Mouse (Mus musculus): ENCODE measurements around the gene Ppp1r37.
A peak's percentile ranks its signal among the peaks of the same experiment; 100 is the strongest.
"Not testable (repeated sequence)": the region's sequence is repeated elsewhere in the genome, so short reads cannot be mapped to it uniquely, and the experiment has no call there.

The Ppp1r37 gene

DNA sequence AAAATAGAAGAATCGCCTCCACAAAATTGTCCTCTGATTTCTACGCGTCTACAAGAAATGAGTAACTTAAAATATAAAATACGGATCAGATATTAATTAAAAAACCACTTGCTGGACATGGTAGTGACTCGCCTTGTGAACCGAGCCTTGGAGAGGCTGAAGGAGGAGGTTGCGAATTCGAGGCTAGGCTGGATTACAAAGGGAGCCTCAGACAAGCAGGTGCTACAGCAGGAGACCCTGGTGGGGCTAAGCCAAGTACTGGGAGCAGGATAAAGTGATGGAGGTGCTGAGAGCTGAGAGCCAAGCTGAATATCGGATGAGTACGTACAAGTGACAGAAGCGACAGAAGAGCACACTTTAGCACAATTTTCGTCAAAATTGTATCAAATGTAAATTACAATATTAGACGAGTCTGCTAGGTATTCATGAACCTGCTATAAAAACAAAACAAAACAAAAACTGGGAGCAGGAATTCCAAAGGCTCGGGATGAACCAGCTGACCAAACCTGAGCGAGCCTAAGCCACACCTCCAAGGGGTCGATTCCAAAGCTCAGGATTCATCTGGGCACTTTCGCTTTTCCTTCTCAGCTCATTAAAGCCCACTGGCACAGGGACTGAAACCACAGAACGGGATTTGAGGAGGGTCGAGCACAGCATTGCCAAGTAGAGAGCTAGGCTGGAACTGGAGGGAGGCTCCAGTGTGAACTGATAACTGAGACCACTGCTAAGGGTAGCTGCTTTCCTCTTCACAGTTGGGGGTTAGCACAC, at the start of gene Ppp1r37:
Gene Ppp1r37 (minus strand): TSS at position 434 of the 768 bp plus-strand sequence.
- Histone ChIP-seq H3K27me3 (ENCODE audit: control insufficient read depth, insufficient read depth, low read length, poor library complexity, severe bottlenecking) (no peaks in the 10 kb centered on the region), H3K36me3 (ENCODE audit: control insufficient read depth, insufficient read depth, low read length, poor library complexity, severe bottlenecking) (peaks cover 6% of the 10 kb centered on the region)
- no peak for DNase-seq (ENCODE audit: low read depth, low spot score)

- H3K36me3 ChIP-seq (ENCODE audit: control insufficient read depth, insufficient read depth, low read length, poor library complexity, severe bottlenecking), result peaks cover 36% of the 10 kb centered on the region
- H3K27me3 ChIP-seq (ENCODE audit: control insufficient read depth, insufficient read depth, low read length, poor library complexity, severe bottlenecking), result no peaks in the 10 kb centered on the region
- no peak for DNase-seq (ENCODE audit: low read depth, low spot score)
Measured at GRCm38 (mm10) chr7:19610969-19611368, 48.1 kb upstream of the Ppp1r37 start.

GRCm38 (mm10) chr7:19609641-19610332, 46.9 kb upstream of the Ppp1r37 start:
- DNase-seq (ENCODE audit: low read depth, low spot score), result no peak
- no peaks in the 10 kb centered on the region for H3K27me3 ChIP-seq (ENCODE audit: control insufficient read depth, insufficient read depth, low read length, poor library complexity, severe bottlenecking)
- H3K36me3 ChIP-seq (ENCODE audit: control insufficient read depth, insufficient read depth, low read length, poor library complexity, severe bottlenecking), result peaks cover 32% of the 10 kb centered on the region

- no peak for DNase-seq (ENCODE audit: low read depth, low spot score)
- Histone ChIP-seq H3K36me3 (ENCODE audit: control insufficient read depth, insufficient read depth, low read length, poor library complexity, severe bottlenecking) (peaks cover 22% of the 10 kb centered on the region), H3K27me3 (ENCODE audit: control insufficient read depth, insufficient read depth, low read length, poor library complexity, severe bottlenecking) (no peaks in the 10 kb centered on the region)
Measured at GRCm38 (mm10) chr7:19607291-19607690, 44.4 kb upstream of the Ppp1r37 start.

DNA sequence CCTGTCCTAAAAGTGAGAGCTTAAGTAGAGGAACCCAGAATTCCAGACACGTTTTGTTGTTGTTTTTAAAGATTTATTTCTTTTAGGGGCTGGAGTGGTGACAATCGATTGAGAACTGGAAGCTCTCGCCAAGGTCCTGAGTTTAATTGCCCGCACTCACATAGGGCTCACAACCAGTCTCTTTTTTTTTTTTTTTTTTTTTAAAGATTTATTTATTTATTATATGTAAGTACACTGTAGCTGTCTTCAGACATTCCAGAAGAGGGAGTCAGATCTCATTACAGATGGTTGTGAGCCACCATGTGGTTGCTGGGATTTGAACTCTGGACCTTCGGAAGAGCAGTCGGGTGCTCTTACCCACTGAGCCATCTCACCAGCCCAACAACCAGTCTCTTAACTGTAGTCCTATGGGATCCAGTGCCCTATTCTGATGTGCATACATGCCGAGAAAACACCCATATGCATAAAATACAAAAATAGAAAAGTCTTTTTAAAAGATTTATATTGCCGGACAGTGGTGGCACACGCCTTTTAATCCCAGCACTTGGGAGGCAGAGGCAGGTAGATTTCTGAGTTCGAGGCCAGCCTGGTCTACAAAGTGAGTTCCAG, 41.8 kb upstream of the Ppp1r37 start:
- H3K36me3 ChIP-seq (ENCODE audit: control insufficient read depth, insufficient read depth, low read length, poor library complexity, severe bottlenecking), result peaks cover 12% of the 10 kb centered on the region
- not testable (repeated sequence) for DNase-seq (ENCODE audit: low read depth, low spot score); H3K27me3 ChIP-seq (ENCODE audit: control insufficient read depth, insufficient read depth, low read length, poor library complexity, severe bottlenecking)

DNA sequence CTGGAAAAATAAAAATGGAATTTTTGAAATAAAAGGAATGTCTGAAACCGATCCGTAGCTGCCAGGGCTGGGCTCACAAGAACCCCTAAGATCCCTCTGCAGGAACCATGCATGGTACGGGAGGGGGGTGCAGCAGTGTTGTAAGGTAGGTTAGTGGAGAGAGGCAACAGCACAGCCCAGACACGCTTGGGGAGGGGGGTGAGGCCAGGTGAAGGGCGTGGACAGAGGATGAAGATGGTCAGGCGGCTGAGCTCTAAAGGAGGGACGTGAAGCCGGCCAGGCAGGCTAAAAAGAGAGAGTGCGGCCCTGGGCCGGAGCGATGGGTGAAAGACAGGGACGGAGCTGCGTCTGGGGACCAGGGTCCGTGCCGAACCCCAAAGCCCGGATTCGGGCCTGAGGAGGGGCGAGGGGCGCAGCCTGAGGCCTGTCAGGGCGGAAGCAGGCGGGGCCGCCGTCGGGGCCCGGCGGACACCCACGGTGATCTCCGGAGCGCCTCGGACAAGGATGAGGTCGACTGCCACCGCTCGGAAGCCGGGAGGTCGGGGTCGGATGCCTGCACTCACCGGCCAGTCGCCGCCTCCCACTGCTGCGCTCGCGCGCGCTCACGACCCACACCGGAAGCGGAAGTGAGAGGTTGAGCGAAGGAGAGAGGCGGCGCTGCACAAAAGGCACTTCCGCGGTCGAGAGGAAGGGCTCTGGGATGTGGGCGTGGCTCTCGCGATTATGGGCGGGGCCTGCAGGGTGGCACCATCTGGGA, 41.2 kb upstream of the Ppp1r37 start, which contains the start of gene Clasrp:
Gene Clasrp (minus strand): TSS at position 638 of the 757 bp plus-strand sequence.
- H3K27me3 ChIP-seq (ENCODE audit: control insufficient read depth, insufficient read depth, low read length, poor library complexity, severe bottlenecking), result no peaks in the 10 kb centered on the region
- H3K36me3 ChIP-seq (ENCODE audit: control insufficient read depth, insufficient read depth, low read length, poor library complexity, severe bottlenecking), result peaks cover 10% of the 10 kb centered on the region
- DNase-seq (ENCODE audit: low read depth, low spot score), result peak; percentile 96

GRCm38 (mm10) chr7:19603055-19603454, 40.2 kb upstream of the Ppp1r37 start:
- no peak for DNase-seq (ENCODE audit: low read depth, low spot score)
- H3K27me3 ChIP-seq (ENCODE audit: control insufficient read depth, insufficient read depth, low read length, poor library complexity, severe bottlenecking), result no peaks in the 10 kb centered on the region
- H3K36me3 ChIP-seq (ENCODE audit: control insufficient read depth, insufficient read depth, low read length, poor library complexity, severe bottlenecking), result peaks cover 4% of the 10 kb centered on the region

GRCm38 (mm10) chr7:19600562-19600961, 37.7 kb upstream of the Ppp1r37 start:
- DNase-seq (ENCODE audit: low read depth, low spot score), result no peak
- no peaks in the 10 kb centered on the region for H3K27me3 ChIP-seq (ENCODE audit: control insufficient read depth, insufficient read depth, low read length, poor library complexity, severe bottlenecking)
- H3K36me3 ChIP-seq (ENCODE audit: control insufficient read depth, insufficient read depth, low read length, poor library complexity, severe bottlenecking), result peaks cover 6% of the 10 kb centered on the region

GRCm38 (mm10) chr7:19593061-19593730, 30.3 kb upstream of the Ppp1r37 start:
- Histone ChIP-seq H3K27me3 (ENCODE audit: control insufficient read depth, insufficient read depth, low read length, poor library complexity, severe bottlenecking) (no peaks in the 10 kb centered on the region), H3K36me3 (ENCODE audit: control insufficient read depth, insufficient read depth, low read length, poor library complexity, severe bottlenecking) (peaks cover 5% of the 10 kb centered on the region; the same call in 1 of the 2 replicates)
- no peak for DNase-seq (ENCODE audit: low read depth, low spot score)

DNA sequence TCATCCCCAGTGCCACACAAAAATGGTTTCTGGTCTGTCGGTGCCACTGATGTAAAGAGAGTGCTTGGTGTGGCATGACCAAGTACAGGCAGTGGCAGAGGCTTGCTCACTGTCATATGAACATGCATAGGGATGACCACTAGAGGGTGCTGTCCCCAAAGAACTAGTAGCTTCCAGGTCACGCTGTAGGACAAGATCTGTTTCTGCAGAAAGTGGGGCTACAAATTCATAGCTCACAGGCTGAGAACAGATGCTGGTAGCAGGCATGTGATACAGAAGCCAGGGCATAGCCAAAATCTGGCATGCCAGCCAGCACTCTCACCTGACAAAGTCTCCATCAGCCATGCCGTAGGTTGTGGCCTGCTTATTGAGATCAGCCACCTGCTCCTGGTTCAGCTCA, 27.0 kb upstream of the Ppp1r37 start:
- Histone ChIP-seq H3K36me3 (ENCODE audit: control insufficient read depth, insufficient read depth, low read length, poor library complexity, severe bottlenecking) (peaks cover 5% of the 10 kb centered on the region; the same call in 1 of the 2 replicates), H3K27me3 (ENCODE audit: control insufficient read depth, insufficient read depth, low read length, poor library complexity, severe bottlenecking) (no peaks in the 10 kb centered on the region)
- peak; percentile 91 for DNase-seq (ENCODE audit: low read depth, low spot score)

- H3K27me3 ChIP-seq (ENCODE audit: control insufficient read depth, insufficient read depth, low read length, poor library complexity, severe bottlenecking), result no peaks in the 10 kb centered on the region
- peaks cover 9% of the 10 kb centered on the region; the same call in 1 of the 2 replicates for H3K36me3 ChIP-seq (ENCODE audit: control insufficient read depth, insufficient read depth, low read length, poor library complexity, severe bottlenecking)
- peak; percentile 78 for DNase-seq (ENCODE audit: low read depth, low spot score)
Measured at GRCm38 (mm10) chr7:19589207-19589606, 26.3 kb upstream of the Ppp1r37 start.

DNA sequence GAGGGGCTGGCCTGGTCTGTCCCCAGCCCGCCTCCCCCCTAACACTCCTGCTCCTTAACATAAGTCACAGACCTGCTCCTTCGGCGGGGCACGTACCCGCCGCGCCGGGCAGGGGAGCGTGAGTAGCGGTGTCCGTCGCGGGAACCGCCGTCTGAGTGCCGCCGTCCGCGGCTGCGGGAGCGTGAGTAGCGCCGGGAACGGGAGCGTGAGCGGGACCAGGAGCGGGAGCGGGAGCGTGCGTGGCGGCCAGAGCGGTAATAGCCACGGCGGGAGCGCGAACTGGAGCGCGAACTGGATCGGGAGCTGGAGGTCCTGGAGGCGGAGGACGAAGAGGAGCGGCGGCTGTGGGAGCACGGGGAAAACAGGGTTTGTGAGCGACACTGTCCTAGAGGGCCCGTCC, 23.4 kb upstream of the Ppp1r37 start:
- H3K36me3 ChIP-seq (ENCODE audit: control insufficient read depth, insufficient read depth, low read length, poor library complexity, severe bottlenecking), result peaks cover 9% of the 10 kb centered on the region; the same call in 1 of the 2 replicates
- no peaks in the 10 kb centered on the region for H3K27me3 ChIP-seq (ENCODE audit: control insufficient read depth, insufficient read depth, low read length, poor library complexity, severe bottlenecking)
- DNase-seq (ENCODE audit: low read depth, low spot score), result no peak

- Histone ChIP-seq H3K36me3 (ENCODE audit: control insufficient read depth, insufficient read depth, low read length, poor library complexity, severe bottlenecking) (peaks cover 6% of the 10 kb centered on the region; the same call in 1 of the 2 replicates), H3K27me3 (ENCODE audit: control insufficient read depth, insufficient read depth, low read length, poor library complexity, severe bottlenecking) (no peaks in the 10 kb centered on the region)
- no peak for DNase-seq (ENCODE audit: low read depth, low spot score)
Measured at GRCm38 (mm10) chr7:19580634-19581033, 17.8 kb upstream of the Ppp1r37 start.

DNA sequence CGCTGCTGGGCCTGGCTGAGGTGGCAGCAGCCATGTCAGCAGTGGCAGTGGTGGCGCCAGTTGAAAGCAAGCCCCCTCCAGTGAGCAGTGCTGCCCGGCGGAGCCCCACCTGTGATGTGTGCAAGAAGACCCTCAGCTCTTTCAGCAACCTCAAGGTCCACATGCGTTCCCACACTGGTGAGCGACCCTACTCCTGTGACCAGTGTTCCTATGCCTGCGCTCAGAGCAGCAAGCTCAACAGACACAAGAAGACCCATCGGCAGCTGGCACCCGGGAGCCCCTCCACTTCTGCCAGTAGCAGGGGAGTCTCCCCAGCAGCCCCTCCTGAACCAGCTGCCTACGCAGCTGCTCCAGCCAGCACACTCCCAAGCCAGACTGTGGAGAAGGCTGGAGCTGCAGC, 16.9 kb upstream of the Ppp1r37 start:
- DNase-seq (ENCODE audit: low read depth, low spot score), result no peak
- Histone ChIP-seq H3K27me3 (ENCODE audit: control insufficient read depth, insufficient read depth, low read length, poor library complexity, severe bottlenecking) (no peaks in the 10 kb centered on the region), H3K36me3 (ENCODE audit: control insufficient read depth, insufficient read depth, low read length, poor library complexity, severe bottlenecking) (peaks cover 3% of the 10 kb centered on the region; the same call in 1 of the 2 replicates)

All from splenic B cell, adult 2 months (primary cell).